Mouse (Mus musculus) left cerebral cortex, adult 2 months (tissue): ENCODE measurements around the gene Pygo1. TPM values are rescaled to one million over a fixed set of nuclear protein-coding genes. Genes with fewer than 3 reads are reported as not detected.
A peak's percentile ranks its signal among the peaks of the same experiment; 100 is the strongest.

Experiments
- DNase-seq, 2 experiments: peaks; one replicate each; pipeline ENCODE4 v3.0.0; 2021 to 2022; ENCODE audit warnings: low spot score in 2 of 2, mixed read lengths in 1 of 2; ENCODE audit errors: extremely low spot score in 1 of 2
- H3K27ac ChIP-seq: fragments of 200-600 bp; 2 replicates; pipeline ENCODE4 v1.8.1; 2022
- H3K4me3 ChIP-seq: fragments of 200-600 bp; 2 replicates; pipeline ENCODE4 v1.8.1; 2022
- CTCF ChIP-seq: fragments of 200-600 bp; IDR thresholded peaks from 2 replicates; pipeline ENCODE4 v1.8.1; 2022; ENCODE audit warnings: antibody characterized with exemption, mild to moderate bottlenecking, moderate library complexity
- intact Hi-C: fragments of 180-260 bp; cut with DNase I; formaldehyde crosslinking; loops from one replicate; pipeline ENCODE4 v1.15.1; 2025
- total RNA-seq, 2 experiments: library from RNA; stranded (reverse); gene quantifications; 2 replicates each; pipeline ENCODE4 v1.2.3; 2021

The Pygo1 gene
- total RNA-seq, 2 experiments from 2014 or later = 18.6 to 19.5 TPM

- peak; percentile 34 for TF ChIP-seq CTCF
- no peak for DNase-seq
- intact Hi-C loops = no loop called here
- Histone ChIP-seq H3K4me3 (no peak overlapping the region), H3K27ac (no peak overlapping the region)
These were observed 18.0 kb downstream of the Pygo1 start for GRCm38 (mm10) chr9:72943424-72943823.

DNA sequence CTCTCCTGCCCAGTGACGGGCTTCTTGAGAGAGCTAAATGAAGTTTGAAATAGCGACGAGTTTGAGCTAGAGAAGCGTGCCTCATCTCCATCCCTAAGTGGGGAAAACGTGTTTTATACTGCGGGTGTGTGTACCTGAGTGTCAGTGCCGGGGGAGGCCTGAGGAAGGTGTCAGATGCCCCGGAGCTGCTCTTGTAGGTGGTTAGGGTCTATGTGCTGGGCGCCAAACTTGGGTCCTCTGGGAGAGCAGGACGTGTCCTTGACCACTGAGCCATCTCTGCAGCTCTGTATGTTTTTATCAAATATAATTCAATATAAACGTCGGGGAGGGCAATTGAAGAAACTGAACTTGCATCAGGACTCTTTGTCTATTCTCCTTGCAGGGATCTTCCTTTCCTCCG is 18.8 kb downstream of the Pygo1 start:
- H3K4me3 ChIP-seq = no peak overlapping the region
- intact Hi-C loops = no loop called here
- DNase-seq = no peak
- no peak overlapping the region for H3K27ac ChIP-seq
- no peak for TF ChIP-seq CTCF

DNA sequence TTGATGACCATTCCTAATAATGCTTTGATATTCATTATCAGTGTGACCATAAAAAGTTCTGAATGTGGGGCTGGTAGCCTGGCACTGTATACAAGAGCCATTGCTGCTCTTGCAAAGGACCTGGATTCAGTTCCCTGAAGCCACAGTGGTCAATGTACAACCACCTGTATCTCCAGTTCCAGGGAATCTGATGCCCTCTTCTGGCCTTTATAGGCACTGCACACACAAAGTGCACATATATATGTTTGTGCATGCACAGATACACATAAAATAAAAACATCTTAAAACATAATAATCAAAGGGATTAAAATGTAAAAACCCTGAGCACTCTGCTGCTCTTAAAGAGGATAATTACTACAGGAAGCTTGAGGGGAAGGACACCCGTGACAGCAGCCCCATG is 21.6 kb downstream of the Pygo1 start:
- Histone ChIP-seq H3K27ac (no peak overlapping the region), H3K4me3 (no peak overlapping the region)
- no peak for DNase-seq
- no peak; the same call in 1 of the 2 replicates for TF ChIP-seq CTCF
- intact Hi-C loops = no loop called here

GRCm38 (mm10) chr9:72949572-72949971 is 24.1 kb downstream of the Pygo1 start:
- TF ChIP-seq CTCF = no peak
- intact Hi-C loops = no loop called here
- DNase-seq = no peak
- Histone ChIP-seq H3K4me3 (no peak overlapping the region), H3K27ac (no peak overlapping the region)

GRCm38 (mm10) chr9:72954746-72955145 is 29.3 kb downstream of the Pygo1 start:
- Histone ChIP-seq H3K27ac (no peak overlapping the region), H3K4me3 (no peak overlapping the region)
- no peak for DNase-seq
- TF ChIP-seq CTCF = peak; percentile 41
- intact Hi-C loops = loop anchor here (5.0 to 10.0 kb wide), 2 partner anchors 62 to 190 kb away; no protein-coding TSS in a partner anchor

- Histone ChIP-seq H3K4me3 (no peak overlapping the region), H3K27ac (no peak overlapping the region)
- peak in 1 of 2 experiments; percentile 35 for DNase-seq
- intact Hi-C loops = loop anchor here (10.0 kb wide), 1 partner anchor 191 kb away; no protein-coding TSS in a partner anchor
- peak; percentile 69 for TF ChIP-seq CTCF
These were observed 30.1 kb downstream of the Pygo1 start for GRCm38 (mm10) chr9:72955546-72955945.

GRCm38 (mm10) chr9:72958521-72959450 is 33.3 kb downstream of the Pygo1 start, which contains the start of the genes Dyx1c1 and Gm44503:
TSS of gene Dyx1c1 (plus strand) at chr9:72958785.
TSS of gene Gm44503 (plus strand) at chr9:72958852.
- peak; percentile 63 to 74 for DNase-seq
- Histone ChIP-seq H3K4me3 (peak within 1 kb of the TSS; percentile 62), H3K27ac (no peak within 1 kb of the TSS)
- intact Hi-C loops = loop anchor here (10.0 kb wide), 1 partner anchor 194 kb away; no protein-coding TSS in a partner anchor
- TF ChIP-seq CTCF = peak; percentile 24

- no peak for DNase-seq
- H3K27ac ChIP-seq = no peak overlapping the region
- H3K4me3 ChIP-seq = no peak overlapping the region
- intact Hi-C loops = no loop called here
- TF ChIP-seq CTCF = no peak
These were observed 35.9 kb downstream of the Pygo1 start for GRCm38 (mm10) chr9:72961346-72961745.

- DNase-seq = no peak
- H3K27ac ChIP-seq = no peak overlapping the region
- H3K4me3 ChIP-seq = no peak overlapping the region
- intact Hi-C loops = no loop called here
- no peak for TF ChIP-seq CTCF
These were observed 36.5 kb downstream of the Pygo1 start for GRCm38 (mm10) chr9:72961959-72962358.

DNA sequence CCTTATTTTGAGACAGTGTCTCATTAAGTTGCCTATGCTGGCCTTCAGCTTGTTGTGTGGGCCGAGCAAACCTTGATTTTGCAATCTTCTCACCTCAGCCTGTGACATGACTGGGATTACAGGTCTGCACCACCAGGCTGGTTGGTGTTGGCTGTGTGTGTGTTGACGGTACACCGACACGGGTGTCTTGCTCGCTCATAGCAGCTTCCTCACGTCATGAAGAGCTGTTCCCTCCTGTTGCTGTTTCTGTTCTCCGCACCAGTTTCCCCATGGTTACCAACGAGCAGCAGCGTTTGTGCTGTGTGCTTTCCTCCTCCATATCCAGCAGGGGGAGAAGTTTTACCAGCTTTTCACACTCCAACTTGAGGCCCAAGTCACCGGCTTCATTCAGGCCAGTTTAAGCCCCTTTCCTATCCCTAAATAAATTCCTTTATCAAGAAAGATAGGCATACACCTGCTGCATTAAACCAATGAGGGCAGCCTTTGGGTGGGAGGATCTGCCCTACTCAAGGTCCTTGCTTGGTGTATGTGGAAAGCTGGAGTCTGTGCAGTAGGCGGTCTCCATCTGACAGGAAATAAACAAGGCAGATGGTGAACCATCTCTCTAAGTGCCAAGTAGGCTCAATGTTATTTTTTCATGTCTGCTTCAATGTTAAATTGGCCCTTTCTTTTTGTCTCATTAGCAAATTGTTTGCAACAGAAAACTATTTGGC is 43.1 kb downstream of the Pygo1 start:
- peak; percentile 72 for TF ChIP-seq CTCF
- intact Hi-C loops = loop anchor here (1.0 to 5.0 kb wide), 2 partner anchors 37 to 124 kb away; no protein-coding TSS in a partner anchor
- Histone ChIP-seq H3K4me3 (no peak overlapping the region), H3K27ac (peak overlapping the region; percentile 69)
- peak; percentile 53 to 58 for DNase-seq

DNA sequence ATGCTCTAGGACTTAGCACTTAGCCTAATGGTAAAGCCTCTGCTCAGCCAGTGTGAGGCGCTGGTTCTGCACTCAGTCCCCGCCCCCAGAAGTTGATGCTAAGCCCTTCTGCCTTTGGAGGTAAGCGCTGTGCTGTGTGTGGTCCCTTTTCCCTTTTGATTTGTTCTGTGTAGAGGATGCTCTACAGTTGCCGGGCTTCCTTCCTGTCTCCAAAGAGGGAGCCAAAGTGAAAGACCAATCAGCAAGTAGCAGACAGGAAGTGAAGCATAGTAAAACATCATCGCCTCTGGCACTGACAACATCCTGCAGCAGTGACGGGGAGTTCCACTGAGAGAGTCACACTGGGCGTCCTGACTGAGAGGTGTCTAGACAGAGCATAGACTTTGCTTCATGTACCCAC is 44.4 kb downstream of the Pygo1 start:
- no peak for DNase-seq
- no peak overlapping the region for H3K27ac ChIP-seq
- H3K4me3 ChIP-seq = no peak overlapping the region
- intact Hi-C loops = loop anchor here (5.0 kb wide), 1 partner anchor 122 kb away; no protein-coding TSS in a partner anchor
- no peak for TF ChIP-seq CTCF

GRCm38 (mm10) chr9:72972435-72972834 is 47.0 kb downstream of the Pygo1 start:
- TF ChIP-seq CTCF = no peak
- intact Hi-C loops = no loop called here
- DNase-seq = no peak
- H3K4me3 ChIP-seq = no peak overlapping the region
- H3K27ac ChIP-seq = no peak overlapping the region
